Mouse (Mus musculus): Measurements from ENCODE around the gene Arl8a. TPM values are rescaled to one million over a fixed set of nuclear protein-coding genes. Genes with fewer than 3 reads are reported as not detected.

The Arl8a gene
- polyA plus RNA-seq, 1 experiment from 2014 or later, result 353 TPM

Other genes with a start within 250 kb of the Arl8a start
- 13.3 and 16.3 TPM in 2 replicates for gene Ppp1r12b, start 190.9 kb upstream of the Arl8a start, polyA plus RNA-seq (2015; fragmentation: Nextera tagmentation; extraction: Ambion mirVana)
- gene Ube2t, start 184.3 kb upstream of the Arl8a start, polyA plus RNA-seq (2015; fragmentation: Nextera tagmentation; extraction: Ambion mirVana), result 11.4 and 15.6 TPM in 2 replicates
- 1.6 TPM in 2 replicates for gene Lgr6, start 41.5 kb upstream of the Arl8a start, polyA plus RNA-seq (2015; fragmentation: Nextera tagmentation; extraction: Ambion mirVana)
- 0.36 and 15.5 TPM in 2 replicates for gene Ptpn7, start 14.1 kb upstream of the Arl8a start, polyA plus RNA-seq (2015; fragmentation: Nextera tagmentation; extraction: Ambion mirVana)
- 1.4 and 1.7 TPM in 2 replicates for gene Gpr37l1, start 20.9 kb downstream of the Arl8a start, polyA plus RNA-seq (2015; fragmentation: Nextera tagmentation; extraction: Ambion mirVana)
- gene Elf3, start 111.7 kb downstream of the Arl8a start, polyA plus RNA-seq (2015; fragmentation: Nextera tagmentation; extraction: Ambion mirVana), result 0.35 and 13.0 TPM in 2 replicates
- 99.5 and 107 TPM in 2 replicates for gene Rnpep, start 137.3 kb downstream of the Arl8a start, polyA plus RNA-seq (2015; fragmentation: Nextera tagmentation; extraction: Ambion mirVana)
- gene Timm17a, start 167.0 kb downstream of the Arl8a start, polyA plus RNA-seq (2015; fragmentation: Nextera tagmentation; extraction: Ambion mirVana), result 181 and 191 TPM in 2 replicates
- 0.15 and 1.4 TPM in 2 replicates for gene Lmod1, start 178.0 kb downstream of the Arl8a start, polyA plus RNA-seq (2015; fragmentation: Nextera tagmentation; extraction: Ambion mirVana)
- 100 and 121 TPM in 2 replicates for gene Shisa4, start 228.4 kb downstream of the Arl8a start, polyA plus RNA-seq (2015; fragmentation: Nextera tagmentation; extraction: Ambion mirVana)